Mouse (Mus musculus) CD4-positive, CD25-positive, alpha-beta regulatory T cell, adult 2 months (primary cell): Measurements from ENCODE around the gene Abca1.

Experiments
- DNase-seq: peaks from one replicate; pipeline ENCODE4 v3.0.0-alpha.2; 2012; ENCODE audit warnings: low read depth, low spot score

The Abca1 gene

DNA sequence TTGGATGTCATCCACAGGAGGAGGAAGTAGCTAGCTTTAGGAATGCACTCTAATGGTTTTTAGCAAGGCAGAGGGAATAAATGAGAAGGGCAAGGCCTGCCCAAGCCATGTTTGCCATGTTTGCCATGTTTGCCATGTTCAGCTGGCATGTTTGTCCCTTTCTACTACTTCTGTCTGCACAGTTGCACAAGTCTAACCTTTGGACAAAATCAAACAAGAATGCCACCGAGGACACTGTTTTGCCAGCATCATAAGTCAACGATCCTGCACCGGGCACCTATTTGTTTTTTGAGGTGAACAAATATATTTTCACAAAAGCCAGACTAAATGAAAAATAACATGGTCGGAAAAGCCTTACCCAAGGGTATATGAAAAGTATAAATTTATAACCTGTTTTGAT lies 149.8 kb downstream of the Abca1 start:
- no peak for DNase-seq

DNA sequence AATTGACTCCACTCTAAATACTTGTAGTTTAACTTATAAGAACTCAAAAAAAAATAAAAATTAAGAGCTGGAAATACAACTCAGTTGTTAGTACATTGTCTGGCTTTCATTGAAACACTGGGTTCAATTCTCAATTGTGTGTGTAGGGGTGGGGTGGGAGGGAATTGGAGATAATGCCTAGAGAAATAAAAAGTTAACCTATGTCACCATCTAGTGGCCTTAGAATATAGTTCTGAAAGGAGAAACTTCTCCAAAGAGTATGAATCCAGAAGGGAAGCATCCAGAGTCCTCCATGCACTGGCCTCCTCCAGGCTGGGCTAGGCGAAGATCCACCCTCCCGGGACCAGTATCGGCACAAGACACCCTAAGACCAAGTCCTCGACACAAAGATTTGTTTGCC lies 150.5 kb downstream of the Abca1 start:
- DNase-seq, result no peak

DNA sequence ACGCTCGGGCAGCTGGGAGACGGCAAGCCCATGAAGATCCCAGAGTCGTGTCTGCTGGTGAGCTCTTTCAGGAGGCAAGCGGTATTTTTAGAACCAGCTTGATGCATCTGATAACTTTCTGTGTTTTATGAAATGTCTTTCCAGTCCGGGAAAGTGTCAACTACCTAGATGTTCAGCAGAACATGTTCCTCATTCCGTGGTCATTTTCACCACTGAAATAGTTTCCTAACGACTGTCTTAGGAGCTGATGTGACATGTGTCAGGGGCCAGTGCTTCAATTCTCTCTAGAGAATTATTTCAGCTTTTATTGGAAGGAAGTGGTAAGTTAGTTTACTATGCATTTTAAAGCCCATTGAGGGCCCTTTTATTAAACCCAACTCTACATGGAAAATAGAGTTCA lies 159.5 kb downstream of the Abca1 start:
- DNase-seq, result no peak

DNA sequence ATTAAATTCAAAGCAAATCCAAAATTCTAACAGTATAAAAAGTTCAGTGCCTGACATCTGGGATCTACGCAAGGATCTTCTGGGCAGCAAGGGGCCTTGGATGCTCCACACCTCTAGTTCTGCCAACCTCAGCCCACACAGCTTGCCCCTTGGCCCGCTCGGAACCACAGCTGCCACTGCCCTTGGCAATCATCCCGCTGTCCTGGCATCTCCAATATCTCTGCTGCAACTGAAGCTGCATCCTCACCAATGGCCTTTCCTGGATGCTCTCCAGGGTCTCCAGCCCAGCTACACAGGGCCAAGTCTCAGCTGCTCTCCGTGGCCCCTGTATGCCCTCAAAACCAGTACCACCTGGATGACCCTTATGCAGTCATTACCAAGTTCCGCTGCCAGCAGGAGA lies 160.2 kb downstream of the Abca1 start:
- no peak for DNase-seq

DNA sequence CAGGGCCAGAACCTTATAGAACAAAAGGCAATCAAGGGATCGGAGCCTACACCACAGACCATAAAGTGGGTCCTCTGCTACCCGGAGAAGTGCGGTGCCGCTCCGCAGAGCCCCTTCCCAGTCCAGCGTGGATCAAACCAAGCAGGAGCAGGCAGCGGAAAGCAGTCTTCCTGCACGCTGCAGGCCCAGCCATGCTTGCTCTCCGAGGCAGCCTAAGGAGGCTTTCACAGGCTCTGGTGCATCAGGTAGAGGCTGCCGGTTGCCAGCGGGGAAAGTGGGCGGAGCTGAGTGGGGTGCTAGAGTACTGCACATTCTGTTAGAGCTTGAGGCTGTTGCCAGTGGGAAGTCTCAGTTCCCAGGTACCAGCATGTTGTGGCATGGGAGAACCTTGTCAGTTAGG lies 170.4 kb downstream of the Abca1 start, which contains the start of gene Nipsnap3a:
Nipsnap3a (plus strand) TSS at position 25 of the 400 bp plus-strand sequence.
- no peak for DNase-seq

DNA sequence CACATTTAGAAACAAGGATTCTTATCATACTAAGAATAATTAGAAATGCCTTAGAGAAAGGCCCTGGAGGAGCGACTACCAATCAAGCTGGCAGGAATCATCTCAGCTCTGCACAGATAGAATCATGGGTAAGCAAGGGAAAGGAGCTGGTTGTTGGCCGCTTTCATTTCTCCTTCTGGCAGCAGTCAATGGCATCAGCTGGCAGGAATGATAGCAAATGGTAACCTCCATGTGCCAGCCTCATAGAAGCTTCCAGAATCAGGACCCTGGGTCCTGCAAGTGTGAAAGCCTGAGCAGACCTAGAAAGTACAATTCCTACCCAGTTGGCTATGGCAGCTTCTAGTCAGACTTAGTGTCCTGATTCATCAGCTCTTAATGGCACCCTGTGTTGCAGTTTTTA lies 173.4 kb downstream of the Abca1 start:
- DNase-seq, result no peak

DNA sequence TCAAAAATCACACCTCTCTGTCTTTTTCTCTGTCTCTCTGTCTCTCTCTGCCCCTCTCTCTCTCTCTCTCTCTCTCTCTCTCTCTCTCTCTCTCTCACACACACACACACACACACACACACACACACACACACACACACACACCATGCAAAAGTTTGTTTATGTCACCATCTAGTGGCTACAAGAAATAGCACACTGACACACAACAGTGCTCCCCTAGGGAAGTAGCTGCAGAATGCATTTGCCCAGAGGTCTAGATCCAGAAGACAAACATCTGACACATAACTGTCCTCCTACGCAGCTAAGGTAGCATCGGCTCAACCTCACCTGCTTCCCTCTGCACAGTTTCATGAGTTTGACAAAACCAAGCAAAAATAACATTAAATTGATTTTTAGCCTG lies 174.5 kb downstream of the Abca1 start:
- peak; percentile 19 for DNase-seq
